8 mouse cellular contexts compared by ENCODE assay signal in genomic region chr2:76647441-76647869, GRCm38 (mm10). TPM values are rescaled to one million over a fixed set of nuclear protein-coding genes. Genes with fewer than 3 reads are reported as not detected.
DNase-seq lines count a peak whose midpoint lies in the region; ATAC-seq and TF ChIP-seq lines count a peak whose summit lies in the region.

No protein-coding gene starts in this region.

- TF ChIP-seq CTCF in kidney, postnatal 0 days (IDR thresholded peaks at IDR 0.05; ENCODE audit: low read depth) = no peak

- no peaks in the 10 kb centered on the region for H3K27me3 ChIP-seq in kidney, postnatal 0 days (ENCODE audit: insufficient read depth, low read length)
- H3K27me3 ChIP-seq in neural tube, embryonic 15.5 days (replicated peaks) = no peaks in the 10 kb centered on the region

- peak overlapping the region; percentile 88 for H3K9ac ChIP-seq in kidney, postnatal 0 days (ENCODE audit: low read depth, low read length)
- peak overlapping the region; percentile 85 for H3K9ac ChIP-seq in neural tube, embryonic 15.5 days (replicated peaks)

- H3K27ac ChIP-seq in kidney, postnatal 0 days = peak overlapping the region; percentile 93
- peak overlapping the region; percentile 96 for H3K27ac ChIP-seq in neural tube, embryonic 15.5 days (replicated peaks)

- peak; percentile 59 for ATAC-seq in kidney, postnatal 0 days (replicated peaks; ENCODE audit: low FRiP score, low read depth)
- ATAC-seq in erythroid progenitor cell, adult 5-6 weeks (replicated peaks; ENCODE audit: low FRiP score, poor library complexity, severe bottlenecking) = peak; percentile 36
- ATAC-seq in neural tube, embryonic 15.5 days (ENCODE audit: low FRiP score) = peak; percentile 65

- 0 out of 2 replicates have a peak, but pooled peaks cover under 1% of the 10 kb centered on the region for H3K36me3 ChIP-seq in kidney, postnatal 0 days (ENCODE audit: insufficient read depth, low read length)
- H3K36me3 ChIP-seq in neural tube, embryonic 15.5 days = peaks cover 6% of the 10 kb centered on the region

- peak overlapping the region; percentile 90 for H3K4me2 ChIP-seq in kidney, postnatal 0 days (ENCODE audit: low read length)
- peak overlapping the region; percentile 75 for H3K4me2 ChIP-seq in neural tube, embryonic 15.5 days

- peak overlapping the region; percentile 78 for H3K4me3 ChIP-seq in kidney, postnatal 0 days (replicated peaks; ENCODE audit: low read depth, low read length)
- peak overlapping the region; percentile 86 for H3K4me3 ChIP-seq in neural tube, embryonic 15.5 days (replicated peaks)

- peaks cover 5% of the 10 kb centered on the region; the same call in 1 of the 2 replicates for H3K4me1 ChIP-seq in kidney, postnatal 0 days (replicated peaks; ENCODE audit: insufficient read depth, low read length)
- H3K4me1 ChIP-seq in neural tube, embryonic 15.5 days = peaks cover 25% of the 10 kb centered on the region

- WGBS in kidney, postnatal 0 days = under 1% methylated on average over 29 of the region's 32 CpGs
- under 1% methylated on average over 27 of the region's 32 CpGs for WGBS in neural tube, embryonic 15.5 days

- DNase-seq in kidney, postnatal 0 days (ENCODE audit: low spot score) = peak; percentile 62
- no peak for DNase-seq in kidney, postnatal 14 days
- DNase-seq in R1 (ENCODE audit: low read depth, low spot score) (peak; percentile 19), liver (peak; percentile 29)
- no peak for DNase-seq in cerebellum, adult 11 months
- no peak for DNase-seq in adrenal gland, adult (ENCODE audit: inconsistent age in 2 of 2, low spot score in 1 of 2)

- no peaks in the 10 kb centered on the region for H3K9me3 ChIP-seq in kidney, postnatal 0 days (replicated peaks; ENCODE audit: low read length)
- no peaks in the 10 kb centered on the region for H3K9me3 ChIP-seq in neural tube, embryonic 15.5 days (replicated peaks)

RNA-seq across cellular contexts. Expression of gene Prkra, which starts 0.4 kb away (rescaled TPM):
- 61.0 and 61.3 TPM in 2 replicates for polyA plus RNA-seq in kidney, postnatal 0 days (2015; fragmentation: Nextera tagmentation; extraction: Ambion mirVana)
- total RNA-seq in erythroid progenitor cell, adult 5-6 weeks (2015; ENCODE audit: low replicate concordance) = 2.2 and 6.3 TPM in 2 replicates
- 1.7 TPM in 2 replicates for total RNA-seq in erythroid progenitor cell, adult 5-6 weeks (2017; ENCODE audit: low replicate concordance)
- polyA plus RNA-seq in neural tube, embryonic 15.5 days (2015; fragmentation: Nextera tagmentation; extraction: Ambion mirVana) = 87.7 and 98.9 TPM in 2 replicates

RNA-seq across cellular contexts. Expression of gene Pjvk, which starts 0.8 kb away (rescaled TPM):
- polyA plus RNA-seq in kidney, postnatal 0 days (2015; fragmentation: Nextera tagmentation; extraction: Ambion mirVana) = 2.9 and 3.0 TPM in 2 replicates
- total RNA-seq in erythroid progenitor cell, adult 5-6 weeks (2015; ENCODE audit: low replicate concordance) = not detected in 2 replicates
- total RNA-seq in erythroid progenitor cell, adult 5-6 weeks (2017; ENCODE audit: low replicate concordance) = not detected in 2 replicates
- polyA plus RNA-seq in neural tube, embryonic 15.5 days (2015; fragmentation: Nextera tagmentation; extraction: Ambion mirVana) = 0.45 and 0.65 TPM in 2 replicates

RNA-seq across cellular contexts. Expression of gene Fkbp7, which starts 25.5 kb away (rescaled TPM):
- polyA plus RNA-seq in kidney, postnatal 0 days (2015; fragmentation: Nextera tagmentation; extraction: Ambion mirVana) = 67.6 and 67.8 TPM in 2 replicates
- 7.5 TPM in 1 of 2 replicates, not detected in the other for total RNA-seq in erythroid progenitor cell, adult 5-6 weeks (2015; ENCODE audit: low replicate concordance)
- 3.0 TPM in 1 of 2 replicates, not detected in the other for total RNA-seq in erythroid progenitor cell, adult 5-6 weeks (2017; ENCODE audit: low replicate concordance)
- polyA plus RNA-seq in neural tube, embryonic 15.5 days (2015; fragmentation: Nextera tagmentation; extraction: Ambion mirVana) = 20.8 and 24.1 TPM in 2 replicates

RNA-seq across cellular contexts. Expression of gene Plekha3, which starts 27.6 kb away (rescaled TPM):
- 16.2 and 16.3 TPM in 2 replicates for polyA plus RNA-seq in kidney, postnatal 0 days (2015; fragmentation: Nextera tagmentation; extraction: Ambion mirVana)
- total RNA-seq in erythroid progenitor cell, adult 5-6 weeks (2015; ENCODE audit: low replicate concordance) = 7.2 and 11.3 TPM in 2 replicates
- 2.1 and 2.6 TPM in 2 replicates for total RNA-seq in erythroid progenitor cell, adult 5-6 weeks (2017; ENCODE audit: low replicate concordance)
- 11.0 and 12.5 TPM in 2 replicates for polyA plus RNA-seq in neural tube, embryonic 15.5 days (2015; fragmentation: Nextera tagmentation; extraction: Ambion mirVana)

Comparison
In these comparisons a context has a peak if more than half of its experiments do, and no peak if none do; other contexts are left out.
1. DNase-seq: peak in kidney, postnatal 0 days (single experiment), R1 (single experiment) and liver (single experiment); none in kidney, postnatal 14 days (single experiment), cerebellum, adult 11 months (single experiment) and adrenal gland, adult (0 of 2).
2. Peak in every context shown above with its lines, with median percentiles within 50 percentile points of each other: ATAC-seq.